Mouse (Mus musculus): ENCODE measurements around the gene Scn11a. TPM values are rescaled to one million over a fixed set of nuclear protein-coding genes. Genes with fewer than 3 reads are reported as not detected.
A peak's percentile ranks its signal among the peaks of the same experiment; 100 is the strongest.

The Scn11a gene
- total and polyA plus RNA-seq, 2 experiments from 2014 or later, result 0.35 to 0.60 TPM

DNA sequence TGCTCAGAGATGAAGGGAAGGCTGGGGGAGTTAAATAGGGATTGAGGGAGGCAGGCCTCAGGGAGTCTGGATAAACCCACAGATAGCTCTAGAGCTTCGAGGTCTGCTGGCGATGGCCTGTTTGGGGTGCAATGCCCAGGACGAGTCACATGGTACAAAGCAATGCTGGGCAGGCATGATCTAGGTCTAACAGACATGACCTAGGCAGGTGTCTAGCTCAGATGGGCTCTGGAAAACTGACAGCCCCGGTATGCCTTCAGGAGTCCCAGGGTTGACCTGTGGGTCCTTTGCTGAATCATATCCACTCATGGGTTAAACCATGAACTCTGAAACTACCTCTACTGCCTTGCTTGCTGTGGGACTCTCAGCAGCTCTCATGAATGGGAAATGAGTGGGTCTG is 98.3 kb downstream of the Scn11a start:
- Histone ChIP-seq H3K36me3 (ENCODE audit: insufficient read depth, low read length) (no peaks in the 10 kb centered on the region), H3K4me3 (ENCODE audit: low read depth, low read length) (no peak overlapping the region), H3K4me2 (ENCODE audit: low read depth, low read length, poor library complexity, severe bottlenecking) (no peak overlapping the region), H3K9me3 (ENCODE audit: low read length) (no peaks in the 10 kb centered on the region), H3K27me3 (ENCODE audit: insufficient read depth, low read length) (no peaks in the 10 kb centered on the region), H3K4me1 (ENCODE audit: insufficient read depth, low read length) (no peaks in the 10 kb centered on the region), H3K9ac (replicated peaks; ENCODE audit: low read length, poor library complexity, severe bottlenecking) (no peak overlapping the region), H3K27ac (ENCODE audit: low read depth, low read length) (no peak overlapping the region)
- 90% methylated on average over 4 of the region's 4 CpGs for WGBS
- DNase-seq (ENCODE audit: low spot score) (no peak), ATAC-seq (ENCODE audit: low FRiP score) (no peak)
- no peak for TF ChIP-seq CTCF (IDR thresholded peaks at IDR 0.05)

GRCm38 (mm10) chr9:119725293-119725862 is 99.9 kb downstream of the Scn11a start:
- no peak for ATAC-seq (ENCODE audit: low FRiP score)
- H3K4me2 ChIP-seq (ENCODE audit: low read depth, low read length, poor library complexity, severe bottlenecking), result no peak overlapping the region
- 69% methylated on average over 6 of the region's 6 CpGs for WGBS
- no peak for TF ChIP-seq CTCF (IDR thresholded peaks at IDR 0.05)
- H3K9ac ChIP-seq (replicated peaks; ENCODE audit: low read length, poor library complexity, severe bottlenecking), result no peak overlapping the region
- no peak overlapping the region for H3K27ac ChIP-seq (ENCODE audit: low read depth, low read length)
- H3K27me3 ChIP-seq (ENCODE audit: insufficient read depth, low read length), result no peaks in the 10 kb centered on the region
- DNase-seq (ENCODE audit: low spot score), result peak; percentile 17
- no peaks in the 10 kb centered on the region for H3K36me3 ChIP-seq (ENCODE audit: insufficient read depth, low read length)
- no peaks in the 10 kb centered on the region for H3K4me1 ChIP-seq (ENCODE audit: insufficient read depth, low read length)
- no peaks in the 10 kb centered on the region for H3K9me3 ChIP-seq (ENCODE audit: low read length)
- no peak overlapping the region for H3K4me3 ChIP-seq (ENCODE audit: low read depth, low read length)

- Histone ChIP-seq H3K9me3 (ENCODE audit: low read length) (no peaks in the 10 kb centered on the region), H3K4me2 (ENCODE audit: low read depth, low read length, poor library complexity, severe bottlenecking) (no peak within 1 kb of the TSS), H3K9ac (replicated peaks; ENCODE audit: low read length, poor library complexity, severe bottlenecking) (no peak within 1 kb of the TSS), H3K4me3 (ENCODE audit: low read depth, low read length) (no peak within 1 kb of the TSS), H3K27me3 (ENCODE audit: insufficient read depth, low read length) (no peaks in the 10 kb centered on the region), H3K36me3 (ENCODE audit: insufficient read depth, low read length) (no peaks in the 10 kb centered on the region), H3K4me1 (ENCODE audit: insufficient read depth, low read length) (no peaks in the 10 kb centered on the region), H3K27ac (ENCODE audit: low read depth, low read length) (no peak within 1 kb of the TSS)
- no peak for DNase-seq (ENCODE audit: low spot score)
- TF ChIP-seq CTCF (IDR thresholded peaks at IDR 0.05), result no peak
- 86% methylated on average over 11 of the region's 11 CpGs for WGBS
- ATAC-seq (ENCODE audit: low FRiP score), result no peak
Observed at GRCm38 (mm10) chr9:119719222-119719621, 106.0 kb downstream of the Scn11a start, which contains the start of gene Scn10a. Gene Scn10a, minus strand, starts transcription at chr9:119719322.

DNA sequence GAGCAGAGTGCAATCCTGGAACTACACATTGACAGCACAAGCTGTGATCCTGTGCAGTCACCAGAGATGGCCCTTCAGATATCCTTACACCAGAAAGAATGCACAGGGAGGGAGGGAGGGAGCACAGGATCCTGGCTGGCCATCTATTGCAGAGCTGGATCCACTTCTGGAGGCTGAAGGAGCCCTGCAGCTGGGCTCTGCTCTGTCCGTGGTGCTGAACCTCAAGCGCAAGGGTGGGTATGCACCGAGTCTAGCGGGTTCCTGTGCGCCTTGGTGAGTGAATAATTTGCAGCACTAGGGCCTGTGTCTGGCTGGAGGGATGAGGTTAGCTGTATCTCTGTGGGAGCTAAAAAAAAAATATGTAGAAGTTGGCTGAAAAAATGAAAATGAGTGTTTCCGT is 118.6 kb downstream of the Scn11a start:
- 15% methylated on average over 6 of the region's 6 CpGs for WGBS
- TF ChIP-seq CTCF (IDR thresholded peaks at IDR 0.05), result no peak
- H3K4me3 ChIP-seq (ENCODE audit: low read depth, low read length), result no peak overlapping the region
- no peaks in the 10 kb centered on the region for H3K9me3 ChIP-seq (ENCODE audit: low read length)
- no peaks in the 10 kb centered on the region for H3K36me3 ChIP-seq (ENCODE audit: insufficient read depth, low read length)
- H3K27me3 ChIP-seq (ENCODE audit: insufficient read depth, low read length), result no peaks in the 10 kb centered on the region
- ATAC-seq (ENCODE audit: low FRiP score) (no peak), DNase-seq (ENCODE audit: low spot score) (peak; percentile 47)
- no peak overlapping the region for H3K4me2 ChIP-seq (ENCODE audit: low read depth, low read length, poor library complexity, severe bottlenecking)
- H3K27ac ChIP-seq (ENCODE audit: low read depth, low read length), result no peak overlapping the region
- no peaks in the 10 kb centered on the region for H3K4me1 ChIP-seq (ENCODE audit: insufficient read depth, low read length)
- H3K9ac ChIP-seq (replicated peaks; ENCODE audit: low read length, poor library complexity, severe bottlenecking), result no peak overlapping the region

Other genes with a start within 250 kb of the Scn11a start
- 1.2 and 1.4 TPM in 2 replicates for gene Scn5a, start 246.4 kb downstream of the Scn11a start, total RNA-seq (2014; rRNA removed)
- 0.36 and 0.38 TPM in 2 replicates for gene Scn5a, start 246.4 kb downstream of the Scn11a start, polyA plus RNA-seq (2015; fragmentation: Nextera tagmentation; extraction: Ambion mirVana)
- gene Scn10a, start 106.1 kb downstream of the Scn11a start, total RNA-seq (2014; rRNA removed), result not detected in 2 replicates
- gene Scn10a, start 106.1 kb downstream of the Scn11a start, polyA plus RNA-seq (2015; fragmentation: Nextera tagmentation; extraction: Ambion mirVana), result not detected in 2 replicates
- 53.0 and 75.3 TPM in 2 replicates for gene Wdr48, start 69.4 kb upstream of the Scn11a start, total RNA-seq (2014; rRNA removed)
- 48.8 and 49.5 TPM in 2 replicates for gene Wdr48, start 69.4 kb upstream of the Scn11a start, polyA plus RNA-seq (2015; fragmentation: Nextera tagmentation; extraction: Ambion mirVana)
- gene Gorasp1, start 112.1 kb upstream of the Scn11a start, total RNA-seq (2014; rRNA removed), result 19.0 and 22.2 TPM in 2 replicates
- gene Gorasp1, start 112.1 kb upstream of the Scn11a start, polyA plus RNA-seq (2015; fragmentation: Nextera tagmentation; extraction: Ambion mirVana), result 25.0 and 26.2 TPM in 2 replicates
- gene Ttc21a, start 112.2 kb upstream of the Scn11a start, total RNA-seq (2014; rRNA removed), result 4.6 and 4.9 TPM in 2 replicates
- gene Ttc21a, start 112.2 kb upstream of the Scn11a start, polyA plus RNA-seq (2015; fragmentation: Nextera tagmentation; extraction: Ambion mirVana), result 1.1 and 1.4 TPM in 2 replicates
- gene Csrnp1, start 159.2 kb upstream of the Scn11a start, total RNA-seq (2014; rRNA removed), result 1.7 and 1.9 TPM in 2 replicates
- 0.91 and 1.1 TPM in 2 replicates for gene Csrnp1, start 159.2 kb upstream of the Scn11a start, polyA plus RNA-seq (2015; fragmentation: Nextera tagmentation; extraction: Ambion mirVana)
- 0.05 TPM in 1 of 2 replicates, not detected in the other for gene Xirp1, start 198.1 kb upstream of the Scn11a start, total RNA-seq (2014; rRNA removed)
- not detected in 2 replicates for gene Xirp1, start 198.1 kb upstream of the Scn11a start, polyA plus RNA-seq (2015; fragmentation: Nextera tagmentation; extraction: Ambion mirVana)
- gene Cx3cr1, start 244.4 kb upstream of the Scn11a start, total RNA-seq (2014; rRNA removed), result 12.6 and 19.3 TPM in 2 replicates
- gene Cx3cr1, start 244.4 kb upstream of the Scn11a start, polyA plus RNA-seq (2015; fragmentation: Nextera tagmentation; extraction: Ambion mirVana), result 6.8 and 9.0 TPM in 2 replicates

Measured in midbrain, postnatal 0 days (tissue).